Mouse (Mus musculus) thymus, adult 2 months (tissue): ENCODE data around the gene Ankrd2. TPM values are rescaled to one million over a fixed set of nuclear protein-coding genes. Genes with fewer than 3 reads are reported as not detected.

Source experiments
- DNase-seq: peaks from one replicate; pipeline ENCODE4 v3.0.0; 2021
- H3K27ac ChIP-seq: fragments of 200-500 bp; 2 replicates; pipeline ENCODE4 v1.5.1; 2012; ENCODE audit warnings: low read length, control low read depth; ENCODE audit not compliant: control insufficient read depth, insufficient read depth
- H3K27me3 ChIP-seq: fragments of 200-500 bp; 2 replicates; pipeline ENCODE4 v1.6.1; 2012; ENCODE audit warnings: mild to moderate bottlenecking, low read length, moderate library complexity, mixed read lengths; ENCODE audit not compliant: control insufficient read depth, insufficient read depth
- H3K36me3 ChIP-seq: fragments of 200-500 bp; 2 replicates; pipeline ENCODE4 v1.6.1; 2012; ENCODE audit warnings: mild to moderate bottlenecking, low read length, moderate library complexity; ENCODE audit not compliant: control insufficient read depth, insufficient read depth
- H3K4me1 ChIP-seq: fragments of 200-500 bp; replicated peaks from 2 replicates; pipeline ENCODE4 v1.6.1; 2012; ENCODE audit warnings: low read length; ENCODE audit not compliant: control insufficient read depth, insufficient read depth
- H3K4me3 ChIP-seq: fragments of 200-500 bp; 2 replicates; pipeline ENCODE4 v1.5.1; 2012; ENCODE audit warnings: mild to moderate bottlenecking, low read length, control low read depth, moderate library complexity; ENCODE audit not compliant: control insufficient read depth, insufficient read depth
- CTCF ChIP-seq: fragments of 200-500 bp; IDR thresholded peaks from 2 replicates; pipeline ENCODE4 v1.5.1; 2012; ENCODE audit warnings: mild to moderate bottlenecking, control low read depth, low read length, moderate library complexity, borderline replicate concordance; ENCODE audit not compliant: control insufficient read depth, poor library complexity, insufficient read depth; ENCODE audit errors: extremely low read depth
- POLR2A ChIP-seq: fragments of 200-500 bp; IDR thresholded peaks from 2 replicates; pipeline ENCODE4 v1.6.1; 2012; ENCODE audit warnings: mild to moderate bottlenecking, low read length, control low read depth, moderate library complexity; ENCODE audit not compliant: control insufficient read depth, poor library complexity, insufficient read depth; ENCODE audit errors: extremely low read depth
- WGBS: fragments of 180-500 bp; shearing (Covaris S2); methylation state at CpG from one replicate; pipeline ENCODE4 v1.1.7; 2018; 5-methylcytosine and 5-hydroxymethylcytosine counted together
- polyA plus RNA-seq: library from polyadenylated mRNA; depleted of rRNA; stranded (reverse); fragments of >200 nt; gene quantifications from 2 replicates; pipeline ENCODE4 v1.2.3, GENCODE M21; 2012

The Ankrd2 gene
- polyA plus RNA-seq, 1 experiment, result 0.20 TPM

DNA sequence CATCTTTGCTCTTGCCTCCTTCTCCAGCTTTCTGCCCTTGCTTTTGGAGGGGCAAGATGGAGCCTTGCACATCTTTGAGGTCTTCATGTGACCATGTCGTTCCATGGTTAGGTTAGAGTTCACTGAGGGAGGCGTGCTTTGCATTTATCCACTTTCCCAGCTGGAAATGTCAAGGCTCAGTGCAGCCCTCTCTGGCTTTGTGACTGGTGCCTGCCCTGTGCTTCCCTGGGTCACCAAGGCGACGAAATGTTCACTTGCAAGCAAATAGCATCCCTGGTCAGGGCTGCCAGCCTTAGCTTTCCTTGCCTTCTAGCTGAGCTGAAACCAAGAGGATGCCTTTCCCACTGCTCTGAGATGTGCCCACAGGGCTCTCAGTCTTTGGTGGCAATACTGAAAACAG, 25.4 kb upstream of the Ankrd2 start:
- H3K4me1 ChIP-seq, result peaks cover 42% of the 10 kb centered on the region
- H3K27me3 ChIP-seq, result no peaks in the 10 kb centered on the region
- no peak overlapping the region for H3K27ac ChIP-seq
- TF ChIP-seq POLR2A (no peak), CTCF (no peak)
- H3K36me3 ChIP-seq, result no peaks in the 10 kb centered on the region
- no peak for DNase-seq
- H3K4me3 ChIP-seq, result no peak overlapping the region
- WGBS, result over 99% methylated on average over 4 of the region's 4 CpGs

DNA sequence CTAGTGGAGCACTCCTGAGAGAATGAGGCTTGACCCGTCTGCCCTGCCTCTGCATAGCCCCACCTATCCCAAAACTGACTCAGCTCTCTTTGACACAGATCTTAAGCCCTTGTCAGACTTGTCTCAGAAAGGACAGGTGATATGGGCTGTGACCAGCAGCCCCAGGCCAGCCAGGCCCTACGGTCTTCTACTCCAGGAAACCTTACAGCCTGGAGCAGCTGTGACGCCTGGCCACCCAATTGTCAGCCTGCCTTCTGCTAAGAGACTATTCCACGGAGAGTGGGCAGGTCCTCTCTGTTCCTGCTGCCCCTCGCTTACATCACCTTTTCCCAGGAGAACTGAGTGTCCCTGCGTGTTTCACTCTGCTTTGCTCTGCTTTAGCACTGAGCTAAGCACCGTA, 24.7 kb upstream of the Ankrd2 start:
- no peak overlapping the region for H3K4me3 ChIP-seq
- no peaks in the 10 kb centered on the region for H3K36me3 ChIP-seq
- TF ChIP-seq CTCF, result no peak
- no peak for TF ChIP-seq POLR2A
- WGBS, result 96% methylated on average over 7 of the region's 7 CpGs
- H3K27me3 ChIP-seq, result no peaks in the 10 kb centered on the region
- no peak overlapping the region for H3K27ac ChIP-seq
- peaks cover 38% of the 10 kb centered on the region for H3K4me1 ChIP-seq
- DNase-seq, result no peak

DNA sequence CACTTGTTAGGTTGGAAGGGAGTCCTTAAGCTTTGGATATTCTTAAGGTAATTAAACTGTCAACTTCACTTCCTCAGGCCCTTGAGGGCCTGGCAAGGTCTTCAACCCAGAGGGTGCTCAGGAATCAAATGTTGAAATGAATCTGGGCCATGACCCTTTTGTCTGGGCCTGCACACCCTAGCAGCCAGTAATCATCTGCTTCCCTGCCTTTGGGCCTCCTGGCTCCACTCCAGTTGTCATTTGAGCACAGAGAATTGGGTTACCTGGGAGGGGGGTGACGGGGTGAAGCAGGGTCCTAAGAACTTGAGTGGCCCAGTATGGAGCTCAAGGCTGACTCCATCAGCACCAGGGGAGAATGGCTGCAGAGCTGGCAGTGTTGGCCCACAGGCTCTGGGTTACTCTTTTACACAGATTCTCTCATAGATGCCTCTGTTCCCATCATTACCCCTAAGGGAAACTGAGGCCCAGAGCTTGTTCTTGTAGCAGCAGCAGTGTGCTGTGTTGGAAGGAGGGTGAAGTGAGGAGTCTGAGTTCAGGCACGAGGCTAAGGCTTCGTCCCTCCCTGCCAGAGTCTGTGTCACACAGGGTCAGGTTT, 21.5 kb upstream of the Ankrd2 start:
- Histone ChIP-seq H3K4me3 (no peak overlapping the region), H3K27ac (no peak overlapping the region), H3K27me3 (no peaks in the 10 kb centered on the region), H3K4me1 (peaks cover 45% of the 10 kb centered on the region), H3K36me3 (no peaks in the 10 kb centered on the region)
- WGBS, result 93% methylated on average over 3 of the region's 3 CpGs
- DNase-seq, result no peak
- no peak for TF ChIP-seq CTCF
- no peak for TF ChIP-seq POLR2A

DNA sequence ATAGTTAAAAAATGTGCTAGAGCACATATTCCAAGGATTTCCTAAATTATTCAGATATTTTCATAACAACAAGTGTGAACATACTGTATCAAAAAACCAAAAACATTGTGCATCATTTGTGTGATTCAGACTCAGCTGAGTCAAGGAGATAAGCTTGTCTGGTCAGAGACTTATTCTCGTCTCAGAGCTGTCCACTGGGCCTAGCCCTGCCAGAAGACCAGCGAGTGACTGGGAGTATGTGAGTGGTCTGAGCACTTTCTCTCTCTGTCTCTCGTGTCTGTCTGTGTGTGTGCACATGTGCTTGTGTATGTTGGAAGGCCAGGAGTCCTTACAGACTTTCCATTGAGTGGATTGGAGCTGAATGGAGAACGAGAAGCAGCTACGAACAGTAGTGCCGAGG, 20.8 kb upstream of the Ankrd2 start:
- Histone ChIP-seq H3K27ac (no peak overlapping the region), H3K4me1 (peaks cover 43% of the 10 kb centered on the region), H3K36me3 (no peaks in the 10 kb centered on the region), H3K4me3 (no peak overlapping the region), H3K27me3 (no peaks in the 10 kb centered on the region)
- no peak for TF ChIP-seq CTCF
- TF ChIP-seq POLR2A, result no peak
- 94% methylated on average over 6 of the region's 6 CpGs for WGBS
- DNase-seq, result no peak

DNA sequence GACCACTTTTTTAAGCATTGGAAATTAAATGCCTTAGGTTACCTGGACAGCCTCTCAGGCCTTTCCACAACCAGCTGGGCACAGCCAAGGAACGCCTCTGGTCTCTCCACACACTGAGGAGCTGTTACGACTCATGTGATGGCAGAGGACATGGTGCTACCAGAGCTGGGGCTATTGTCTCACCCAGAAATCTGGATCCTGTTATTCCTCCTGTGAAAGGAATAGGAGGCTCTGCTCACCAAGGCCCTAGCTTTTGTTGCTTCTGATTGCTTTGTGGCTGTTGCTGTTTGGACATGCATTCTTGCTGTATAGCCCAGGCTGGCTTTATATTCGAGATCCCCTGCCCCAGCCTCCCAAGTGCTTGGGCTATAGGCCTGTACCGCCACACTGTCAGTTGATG, 19.5 kb upstream of the Ankrd2 start:
- 86% methylated on average over 4 of the region's 4 CpGs for WGBS
- Histone ChIP-seq H3K27ac (no peak overlapping the region), H3K27me3 (no peaks in the 10 kb centered on the region), H3K36me3 (no peaks in the 10 kb centered on the region), H3K4me3 (no peak overlapping the region), H3K4me1 (peaks cover 31% of the 10 kb centered on the region)
- TF ChIP-seq CTCF, result no peak
- no peak for TF ChIP-seq POLR2A
- no peak for DNase-seq

DNA sequence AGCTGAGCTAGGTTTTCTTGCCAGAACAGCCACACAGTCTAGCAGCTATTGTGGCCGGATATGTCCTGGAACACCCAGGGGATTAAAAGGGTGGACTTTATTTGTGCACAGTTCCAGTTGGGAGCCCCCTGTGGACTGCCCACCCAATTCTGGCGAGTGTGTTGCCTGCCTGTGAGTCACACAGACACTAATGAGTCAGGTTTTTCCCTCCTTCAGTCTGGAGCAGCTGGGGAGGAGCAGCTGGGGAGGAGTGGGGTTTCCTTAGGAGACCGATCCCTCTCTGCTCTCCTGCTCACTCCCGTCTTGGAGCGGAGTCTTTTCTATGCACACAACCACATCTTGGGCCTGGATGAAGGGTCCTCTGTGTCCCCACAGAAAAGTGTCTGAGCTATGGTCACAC, 19.0 kb upstream of the Ankrd2 start:
- TF ChIP-seq POLR2A, result no peak
- no peak for TF ChIP-seq CTCF
- 93% methylated on average over 5 of the region's 5 CpGs for WGBS
- Histone ChIP-seq H3K27ac (no peak overlapping the region), H3K4me3 (no peak overlapping the region), H3K27me3 (no peaks in the 10 kb centered on the region), H3K36me3 (no peaks in the 10 kb centered on the region), H3K4me1 (peaks cover 30% of the 10 kb centered on the region)
- DNase-seq, result no peak
